Mouse (Mus musculus): ENCODE measurements around the gene Cmtm6.

Gene Cmtm6

GRCm38 (mm10) chr9:114731011-114731755, at the start of gene Cmtm6:
TSS of gene Cmtm6 (plus strand) at chr9:114731116.
- TF ChIP-seq GATA4 (IDR thresholded peaks at IDR 0.05; ENCODE audit: insufficient replicate concordance, low read length), result no peak; the same call in 1 of the 2 replicates

GRCm38 (mm10) chr9:114682193-114682592, 48.7 kb upstream of the Cmtm6 start:
- TF ChIP-seq GATA4 (IDR thresholded peaks at IDR 0.05; ENCODE audit: insufficient replicate concordance, low read length), result no peak

GRCm38 (mm10) chr9:114686245-114686644, 44.7 kb upstream of the Cmtm6 start:
- TF ChIP-seq GATA4 (IDR thresholded peaks at IDR 0.05; ENCODE audit: insufficient replicate concordance, low read length), result no peak

GRCm38 (mm10) chr9:114687639-114688038, 43.3 kb upstream of the Cmtm6 start:
- no peak for TF ChIP-seq GATA4 (IDR thresholded peaks at IDR 0.05; ENCODE audit: insufficient replicate concordance, low read length)

- TF ChIP-seq GATA4 (IDR thresholded peaks at IDR 0.05; ENCODE audit: insufficient replicate concordance, low read length), result no peak
These were observed 42.5 kb upstream of the Cmtm6 start, which contains the start of gene Dync1li1 for GRCm38 (mm10) chr9:114688252-114688952. TSS of gene Dync1li1 (plus strand) at chr9:114688790.

- no peak for TF ChIP-seq GATA4 (IDR thresholded peaks at IDR 0.05; ENCODE audit: insufficient replicate concordance, low read length)
These were observed 41.9 kb upstream of the Cmtm6 start for GRCm38 (mm10) chr9:114688953-114689407.

GRCm38 (mm10) chr9:114690119-114690601, 40.8 kb upstream of the Cmtm6 start:
- TF ChIP-seq GATA4 (IDR thresholded peaks at IDR 0.05; ENCODE audit: insufficient replicate concordance, low read length), result no peak

GRCm38 (mm10) chr9:114691112-114691511, 39.8 kb upstream of the Cmtm6 start:
- TF ChIP-seq GATA4 (IDR thresholded peaks at IDR 0.05; ENCODE audit: insufficient replicate concordance, low read length), result no peak

- TF ChIP-seq GATA4 (IDR thresholded peaks at IDR 0.05; ENCODE audit: insufficient replicate concordance, low read length), result no peak
These were observed 33.8 kb upstream of the Cmtm6 start for GRCm38 (mm10) chr9:114697072-114697471.

- TF ChIP-seq GATA4 (IDR thresholded peaks at IDR 0.05; ENCODE audit: insufficient replicate concordance, low read length), result no peak
These were observed 33.0 kb upstream of the Cmtm6 start for GRCm38 (mm10) chr9:114697926-114698325.

GRCm38 (mm10) chr9:114699262-114699661, 31.7 kb upstream of the Cmtm6 start:
- no peak for TF ChIP-seq GATA4 (IDR thresholded peaks at IDR 0.05; ENCODE audit: insufficient replicate concordance, low read length)

- no peak for TF ChIP-seq GATA4 (IDR thresholded peaks at IDR 0.05; ENCODE audit: insufficient replicate concordance, low read length)
These were observed 30.8 kb upstream of the Cmtm6 start for GRCm38 (mm10) chr9:114699882-114700665.

GRCm38 (mm10) chr9:114701031-114701430, 29.9 kb upstream of the Cmtm6 start:
- TF ChIP-seq GATA4 (IDR thresholded peaks at IDR 0.05; ENCODE audit: insufficient replicate concordance, low read length), result no peak

GRCm38 (mm10) chr9:114701921-114702320, 29.0 kb upstream of the Cmtm6 start:
- TF ChIP-seq GATA4 (IDR thresholded peaks at IDR 0.05; ENCODE audit: insufficient replicate concordance, low read length), result no peak

- no peak for TF ChIP-seq GATA4 (IDR thresholded peaks at IDR 0.05; ENCODE audit: insufficient replicate concordance, low read length)
These were observed 23.1 kb upstream of the Cmtm6 start for GRCm38 (mm10) chr9:114707805-114708204.
